Mouse (Mus musculus) CD8-positive naive resting alpha-beta T cell, adult 57 days (primary cell): Measurements from ENCODE around the gene Rtn2. TPM values are rescaled to one million over a fixed set of nuclear protein-coding genes. Genes with fewer than 3 reads are reported as not detected.

ENCODE experiments used
- total RNA-seq: library from RNA; stranded (reverse); gene quantifications from one replicate; pipeline ENCODE4 v1.2.4, GENCODE M21; 2023

Rtn2 gene
- total RNA-seq, result not detected

GRCm38 (mm10) chr7:19282385-19282784 is at the start of gene Rtn2:
TSS of gene Rtn2 (plus strand) at chr7:19282624.

DNA sequence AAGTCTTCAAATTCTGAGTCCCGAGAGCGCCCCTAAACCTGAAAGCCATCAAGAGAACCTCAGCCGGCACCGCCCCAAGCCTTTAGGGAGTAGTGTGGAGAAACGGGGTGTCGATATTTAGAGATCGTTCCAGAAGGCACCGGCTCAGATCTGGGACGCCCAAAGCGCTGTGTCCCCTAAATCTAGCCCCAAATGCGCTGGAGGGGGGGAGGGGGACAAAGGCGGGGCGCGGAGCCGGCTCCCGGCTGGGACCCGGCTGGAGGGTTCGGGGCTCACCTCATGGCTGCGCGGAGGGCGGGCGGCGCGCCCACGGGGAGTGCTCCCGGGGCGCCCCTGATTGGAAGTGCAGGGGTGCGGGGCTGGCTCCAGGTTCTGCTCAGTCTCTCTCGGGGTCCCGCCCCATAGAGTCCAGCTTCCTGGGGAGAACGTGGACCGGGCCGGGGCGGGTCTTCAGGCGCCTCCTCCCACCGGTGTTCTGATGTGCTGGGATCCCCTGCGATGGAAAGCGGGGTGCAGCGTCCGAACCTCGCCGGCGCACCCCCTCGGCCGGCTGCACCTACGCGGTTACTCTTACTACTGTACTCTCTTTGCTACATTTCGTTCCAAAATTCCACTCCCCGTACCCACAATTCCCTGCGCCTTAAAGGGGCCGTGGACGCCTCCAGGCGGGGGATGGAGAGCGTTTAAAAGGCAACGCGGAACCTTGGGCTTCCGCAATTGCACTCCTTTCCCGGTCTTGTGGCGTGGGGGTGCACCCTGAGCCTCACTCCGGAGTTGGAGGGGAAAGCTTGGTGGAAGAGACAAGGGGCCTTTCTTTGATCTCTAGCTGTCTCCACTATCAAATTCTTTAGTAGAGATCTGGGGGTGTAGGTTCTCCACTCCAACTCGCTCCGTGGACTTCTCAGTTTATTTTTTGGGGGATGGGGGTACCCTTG is 10.9 kb upstream of the Rtn2 start, which contains the start of gene Vasp:
Gene Vasp, minus strand, starts transcription at position 580 of the 935 bp plus-strand sequence.

DNA sequence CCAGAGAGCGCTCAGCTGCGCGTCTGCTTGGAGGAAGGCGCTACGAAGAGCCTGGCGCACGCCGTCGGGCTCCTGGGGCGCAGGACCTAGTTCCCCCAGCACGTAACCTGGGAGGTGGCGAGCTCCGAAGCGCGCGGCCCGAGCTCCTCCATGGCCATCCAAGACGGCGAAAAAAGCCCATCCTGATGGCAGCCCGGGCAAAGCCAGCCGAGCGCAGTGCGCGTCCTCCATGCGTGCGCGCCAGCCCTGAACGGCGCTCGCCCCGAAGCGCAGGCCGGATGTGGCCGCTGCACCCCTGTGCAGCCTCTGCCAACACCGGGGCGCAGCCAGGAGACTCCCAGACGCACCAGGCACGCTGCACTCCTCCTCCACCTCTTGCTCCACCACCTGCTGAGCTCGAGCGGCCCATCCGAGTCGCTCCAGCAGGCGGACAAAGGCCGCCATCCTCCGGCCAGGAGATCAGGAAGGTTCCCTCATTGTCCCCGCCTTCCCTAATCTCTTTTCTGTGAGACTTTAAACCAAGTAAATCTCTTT is 2.8 kb upstream of the Rtn2 start, which contains the start of gene Ppm1n:
Gene Ppm1n, minus strand, starts transcription at position 484 of the 534 bp plus-strand sequence.

DNA sequence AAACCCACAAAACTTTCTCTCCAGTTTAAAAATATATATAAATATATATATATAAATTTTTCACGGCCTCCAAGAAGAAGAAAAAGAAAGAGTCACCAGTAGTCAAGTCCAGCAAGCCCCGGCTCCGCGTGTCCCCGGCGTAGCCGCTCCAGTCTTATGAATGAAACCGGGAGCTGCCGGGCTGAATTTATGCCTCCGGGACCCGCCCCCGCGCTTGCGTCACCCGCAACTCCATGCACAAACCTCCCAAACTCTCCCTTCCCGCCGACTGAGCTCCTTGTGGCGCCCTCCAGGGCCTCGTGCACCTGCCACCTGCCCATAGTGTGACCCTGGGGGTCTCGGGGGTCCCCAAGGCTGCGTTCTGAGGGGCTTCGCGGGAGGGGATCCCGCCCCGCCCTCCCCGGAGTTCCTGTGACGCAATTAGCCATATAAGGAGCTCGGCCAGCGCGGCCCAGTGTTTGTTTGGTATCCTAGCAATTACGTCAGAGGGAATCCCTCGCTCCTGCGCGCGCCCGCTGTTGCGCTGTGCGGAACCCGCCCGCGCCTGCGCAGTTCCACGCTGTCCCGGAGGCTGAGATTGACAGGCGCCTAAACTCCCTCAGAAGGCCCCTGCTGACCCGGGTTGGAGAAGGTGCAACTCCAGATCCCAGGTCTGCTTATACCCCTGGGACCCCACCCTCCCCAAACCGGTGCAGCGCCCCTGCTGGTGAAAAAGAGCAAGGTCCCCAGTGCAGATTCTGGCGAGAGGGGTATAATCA is 27.6 kb downstream of the Rtn2 start, which contains the start of gene Fosb:
Gene Fosb, minus strand, starts transcription at position 168 of the 758 bp plus-strand sequence.

GRCm38 (mm10) chr7:19344237-19344847 is 61.9 kb downstream of the Rtn2 start, which contains the start of gene Ercc1:
TSS of gene Ercc1 (plus strand) at chr7:19344778.

Other genes starting within 250 kb of the Rtn2 start
- 0.34 TPM for gene Rsph6a, start 227.9 kb upstream of the Rtn2 start, total RNA-seq
- gene Dmwd, start 206.4 kb upstream of the Rtn2 start, total RNA-seq, result 1.5 TPM
- gene Dmpk, start 198.8 kb upstream of the Rtn2 start, total RNA-seq, result 1.5 TPM
- gene Six5, start 188.0 kb upstream of the Rtn2 start, total RNA-seq, result 0.83 TPM
- gene Gm4969, start 164.3 kb upstream of the Rtn2 start, total RNA-seq, result not detected
- gene Fbxo46, start 162.8 kb upstream of the Rtn2 start, total RNA-seq, result 23.1 TPM
- 11.3 TPM for gene Qpctl, start 133.3 kb upstream of the Rtn2 start, total RNA-seq
- 88.9 TPM for gene Snrpd2, start 132.9 kb upstream of the Rtn2 start, total RNA-seq
- not detected for gene Gipr, start 116.5 kb upstream of the Rtn2 start, total RNA-seq
- 15.5 TPM for gene Eml2, start 106.2 kb upstream of the Rtn2 start, total RNA-seq
- gene Gpr4, start 70.1 kb upstream of the Rtn2 start, total RNA-seq, result not detected
- 51.9 TPM for gene Opa3, start 54.3 kb upstream of the Rtn2 start, total RNA-seq
- 296 TPM for gene Vasp, start 10.8 kb upstream of the Rtn2 start, total RNA-seq
- 2.3 TPM for gene Ppm1n, start 2.6 kb upstream of the Rtn2 start, total RNA-seq
- gene Fosb, start 27.4 kb downstream of the Rtn2 start, total RNA-seq, result 1,017 TPM
- 65.9 TPM for gene Ercc1, start 62.2 kb downstream of the Rtn2 start, total RNA-seq
- gene Cd3eap, start 76.9 kb downstream of the Rtn2 start, total RNA-seq, result 12.8 TPM
- 1.6 TPM for gene Ppp1r13l, start 77.1 kb downstream of the Rtn2 start, total RNA-seq
- gene Ercc2, start 99.4 kb downstream of the Rtn2 start, total RNA-seq, result 83.7 TPM
- gene Klc3, start 121.5 kb downstream of the Rtn2 start, total RNA-seq, result 3.6 TPM
- gene Ckm, start 122.2 kb downstream of the Rtn2 start, total RNA-seq, result not detected
- 26.6 TPM for gene Mark4, start 176.2 kb downstream of the Rtn2 start, total RNA-seq
- not detected for gene Exoc3l2, start 180.7 kb downstream of the Rtn2 start, total RNA-seq
- 3.8 TPM for gene Bloc1s3, start 225.7 kb downstream of the Rtn2 start, total RNA-seq
- gene Trappc6a, start 225.8 kb downstream of the Rtn2 start, total RNA-seq, result 24.3 TPM
- not detected for gene Nkpd1, start 235.2 kb downstream of the Rtn2 start, total RNA-seq